Mouse (Mus musculus) cortical plate, adult 2 months (tissue): ENCODE data around the gene Sdc4. TPM values are rescaled to one million over a fixed set of nuclear protein-coding genes. Genes with fewer than 3 reads are reported as not detected.

Experiments used
- H3K27ac ChIP-seq: fragments of 200-500 bp; 2 replicates; pipeline ENCODE4 v1.5.1; 2012; ENCODE audit warnings: low read length, control low read depth, inconsistent platforms; ENCODE audit not compliant: insufficient read depth
- H3K4me1 ChIP-seq: fragments of 200-500 bp; 2 replicates; pipeline ENCODE4 v1.6.1; 2011; ENCODE audit warnings: low read length; ENCODE audit not compliant: control insufficient read depth, insufficient read depth
- H3K4me3 ChIP-seq: fragments of 200-500 bp; 2 replicates; pipeline ENCODE4 v1.5.1; 2011; ENCODE audit warnings: mild to moderate bottlenecking, low read length, control low read depth; ENCODE audit not compliant: insufficient read depth
- CTCF ChIP-seq: fragments of 200-500 bp; IDR thresholded peaks from 2 replicates; pipeline ENCODE4 v1.5.1; 2011; ENCODE audit warnings: mild to moderate bottlenecking, control low read depth, low read length; ENCODE audit not compliant: insufficient read depth; ENCODE audit errors: extremely low read depth
- POLR2A ChIP-seq: fragments of 200-500 bp; IDR thresholded peaks from 2 replicates; pipeline ENCODE4 v1.6.1; 2011; ENCODE audit warnings: mild to moderate bottlenecking, low read length, control low read depth; ENCODE audit not compliant: insufficient read depth; ENCODE audit errors: extremely low read depth
- polyA plus RNA-seq: library from polyadenylated mRNA; depleted of rRNA; stranded (reverse); fragments of >200 nt; gene quantifications from 2 replicates; pipeline ENCODE4 v1.2.3, GENCODE M21; 2012

Gene Sdc4
- polyA plus RNA-seq, 1 experiment: 47.1 TPM

DNA sequence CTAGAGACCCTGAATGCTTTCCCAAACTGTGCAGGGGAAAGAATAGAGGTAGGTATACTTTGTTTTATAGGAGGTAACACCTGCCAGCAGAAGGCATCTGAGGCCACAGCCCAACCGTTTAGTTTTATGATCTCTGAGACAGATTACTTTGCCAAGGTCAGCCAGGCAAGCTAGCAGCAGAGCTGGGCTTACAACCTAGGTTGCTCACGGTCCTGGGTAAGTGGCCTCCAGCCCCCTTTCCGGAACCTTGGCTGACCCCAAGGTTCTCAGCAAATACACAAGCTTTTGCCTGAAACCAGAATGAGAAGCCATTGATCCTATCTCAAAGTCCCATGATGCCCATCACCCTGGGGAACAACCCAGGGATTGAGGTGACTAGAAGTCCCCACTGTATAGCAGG, 9.0 kb downstream of the Sdc4 start:
- H3K27ac ChIP-seq: no peak overlapping the region
- no peak for TF ChIP-seq CTCF
- no peak for TF ChIP-seq POLR2A

DNA sequence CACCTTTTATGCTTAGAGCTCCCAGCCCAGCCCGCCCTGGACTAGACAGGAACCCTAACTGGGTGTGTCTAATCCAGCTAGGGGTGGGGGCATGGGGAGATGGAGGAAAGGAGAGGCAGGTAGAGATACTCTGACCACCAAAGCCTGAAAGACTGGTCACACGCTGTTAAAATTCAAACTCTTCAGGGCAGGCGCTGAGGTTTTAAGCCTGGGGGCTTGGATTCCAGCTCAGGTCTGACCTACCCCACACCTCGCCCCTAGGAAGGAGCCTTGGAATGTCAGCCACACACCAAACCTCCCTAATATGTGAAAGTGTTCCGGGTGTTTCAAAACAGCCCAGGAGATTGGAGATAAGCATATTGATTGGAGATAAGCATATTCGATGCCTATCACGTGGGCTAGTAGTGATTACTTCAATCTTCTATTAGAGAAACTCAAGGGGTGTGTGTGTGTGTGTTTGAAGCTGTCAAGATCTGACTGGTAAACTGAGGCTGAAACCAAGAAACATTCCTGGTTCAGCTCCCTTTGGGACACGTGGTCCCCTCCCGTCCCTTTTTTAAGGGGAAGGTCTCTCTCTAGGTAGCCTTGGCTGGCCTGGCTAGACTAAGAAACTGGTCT, 10.3 kb downstream of the Sdc4 start:
- Histone ChIP-seq H3K4me1 (no peaks in the 10 kb centered on the region), H3K27ac (no peak overlapping the region), H3K4me3 (no peak overlapping the region)
- TF ChIP-seq CTCF: no peak
- no peak for TF ChIP-seq POLR2A

More for the DNA sequence above, 9.0 kb downstream of the Sdc4 start:
- Histone ChIP-seq H3K4me1 (no peaks in the 10 kb centered on the region), H3K4me3 (no peak overlapping the region)

DNA sequence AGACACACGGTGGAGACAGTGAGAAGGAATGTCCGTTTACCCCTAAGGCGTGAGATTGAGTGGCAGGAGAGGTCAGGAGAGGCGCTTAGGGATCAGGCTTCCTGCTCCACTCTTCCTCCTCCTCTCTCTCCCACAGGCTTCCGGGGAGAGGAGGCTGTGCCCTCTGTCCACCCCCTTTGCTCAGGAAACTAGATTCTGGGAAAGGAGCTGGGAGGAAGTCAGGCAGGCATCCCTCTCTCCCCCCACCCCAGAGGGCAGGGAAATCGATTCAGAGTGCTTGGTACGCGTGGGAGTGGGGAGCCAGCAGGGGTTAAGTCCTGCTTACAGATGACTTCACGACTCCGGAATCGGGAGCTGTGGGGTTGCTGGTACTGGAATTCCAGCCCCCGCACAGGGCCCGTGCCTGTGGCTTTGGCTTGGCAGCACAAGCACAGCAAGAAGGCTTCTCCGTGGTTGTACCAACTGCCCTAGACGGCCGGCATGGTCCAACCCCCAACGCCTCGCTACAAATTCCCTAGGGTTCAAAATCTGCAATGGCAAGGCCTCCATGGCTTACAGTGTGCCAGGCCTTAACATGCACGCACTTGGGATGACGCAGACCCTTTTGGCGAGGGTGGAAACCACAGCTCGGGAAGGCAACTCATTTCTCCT, 11.0 kb downstream of the Sdc4 start:
- no peak for TF ChIP-seq CTCF
- no peak for TF ChIP-seq POLR2A
- no peaks in the 10 kb centered on the region for H3K4me1 ChIP-seq
- H3K4me3 ChIP-seq: no peak overlapping the region
- 0 out of 2 replicates have a peak overlapping the region, but pooled peaks have one; percentile 25 for H3K27ac ChIP-seq

DNA sequence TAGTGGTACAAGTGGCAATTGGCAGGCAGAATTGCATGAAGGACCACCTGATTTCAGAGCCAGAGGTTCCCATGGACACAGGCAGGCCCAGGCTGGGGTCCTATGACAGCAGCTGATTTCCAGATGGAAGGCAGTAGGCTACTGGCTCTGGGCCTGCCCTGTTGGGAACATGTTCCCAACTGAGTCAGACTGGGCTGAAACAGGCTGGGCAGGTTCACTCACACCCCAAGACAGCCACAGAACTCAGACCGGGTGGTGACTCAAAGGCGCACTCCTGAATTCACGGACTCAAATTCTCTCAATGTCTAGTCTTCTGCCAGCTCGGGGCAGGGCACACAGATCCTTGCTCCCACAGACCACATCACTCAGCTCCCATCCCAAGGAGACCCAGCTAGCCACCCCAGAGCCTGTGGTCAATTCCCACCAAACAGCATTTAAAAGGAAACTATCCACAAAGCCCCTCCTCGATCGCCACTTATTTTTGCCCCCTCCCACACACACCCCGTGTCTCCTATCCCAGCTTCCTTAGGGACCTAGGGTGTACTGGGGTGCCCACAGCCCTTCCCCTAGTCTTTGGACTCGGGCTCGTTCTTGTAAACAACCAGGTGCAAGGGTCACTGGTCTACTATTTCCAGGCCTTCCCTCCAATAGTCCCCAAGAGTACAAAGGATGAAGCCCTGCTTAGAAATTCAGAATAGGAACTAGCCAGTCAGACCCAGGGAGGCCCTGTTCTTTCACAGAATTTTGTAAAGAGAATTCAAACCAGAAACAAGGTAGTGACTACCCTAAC, 11.8 kb downstream of the Sdc4 start:
- Histone ChIP-seq H3K4me1 (no peaks in the 10 kb centered on the region), H3K4me3 (no peak overlapping the region), H3K27ac (no peak overlapping the region; the same call in 1 of the 2 replicates)
- TF ChIP-seq CTCF (no peak), POLR2A (no peak)

DNA sequence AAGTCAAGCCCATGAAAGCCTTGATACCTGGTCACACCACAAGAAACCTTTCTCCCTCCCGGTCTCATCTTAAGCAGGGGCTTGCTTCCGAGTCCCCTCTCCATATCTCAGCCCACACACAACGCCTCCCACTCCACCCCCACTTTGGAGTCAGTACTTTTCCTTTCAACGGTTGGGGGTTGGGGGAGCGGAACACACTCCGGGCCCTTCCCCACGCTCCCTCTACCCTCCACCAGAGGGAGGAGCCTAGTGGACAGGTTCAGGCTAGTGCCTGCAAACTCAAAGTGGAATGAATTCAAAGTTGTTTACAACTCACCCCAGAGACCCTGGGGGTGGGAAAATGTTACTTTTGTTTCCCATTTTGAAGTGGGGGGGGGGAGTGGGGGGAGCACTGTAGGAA, 13.0 kb downstream of the Sdc4 start:
- H3K4me1 ChIP-seq: no peaks in the 10 kb centered on the region
- H3K27ac ChIP-seq: no peak overlapping the region
- TF ChIP-seq CTCF: no peak
- no peak for TF ChIP-seq POLR2A
- H3K4me3 ChIP-seq: no peak overlapping the region

DNA sequence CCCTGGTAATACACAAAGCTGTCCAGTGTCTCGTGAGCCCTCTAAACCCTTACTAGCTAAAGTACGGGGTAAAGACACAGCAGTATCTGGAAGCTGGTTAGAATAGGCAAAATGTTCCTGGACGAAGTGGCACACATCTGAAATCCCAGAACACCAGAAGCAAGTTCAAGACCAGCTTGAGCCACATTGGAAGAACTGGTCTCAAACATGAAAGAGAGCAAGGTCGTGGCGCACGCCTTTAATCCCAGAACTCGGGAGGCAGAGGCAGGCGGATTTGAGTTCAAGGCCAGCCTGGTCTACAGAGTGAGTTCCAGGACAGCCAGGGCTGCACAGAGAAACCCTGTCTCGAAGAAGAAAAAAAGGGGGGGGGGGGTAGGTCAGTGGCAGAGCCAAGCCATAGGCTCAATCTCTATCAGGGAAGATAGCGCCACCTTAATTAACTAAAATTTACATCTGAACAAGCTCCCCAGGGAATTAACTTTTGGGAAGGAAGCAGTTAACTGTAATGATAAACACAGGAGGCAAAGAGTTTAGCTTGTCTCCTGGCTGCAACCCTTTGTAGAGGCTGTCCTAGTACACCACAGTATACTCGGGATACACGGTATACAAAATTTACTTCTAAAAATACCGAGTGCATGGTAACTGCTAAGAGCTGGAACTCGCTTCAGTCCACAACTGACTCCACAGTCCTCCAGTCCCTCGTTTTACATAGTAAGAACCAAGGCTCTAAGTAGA, 13.6 kb downstream of the Sdc4 start:
- TF ChIP-seq CTCF: no peak
- TF ChIP-seq POLR2A: no peak
- Histone ChIP-seq H3K4me3 (no peak overlapping the region), H3K4me1 (no peaks in the 10 kb centered on the region), H3K27ac (no peak overlapping the region)

DNA sequence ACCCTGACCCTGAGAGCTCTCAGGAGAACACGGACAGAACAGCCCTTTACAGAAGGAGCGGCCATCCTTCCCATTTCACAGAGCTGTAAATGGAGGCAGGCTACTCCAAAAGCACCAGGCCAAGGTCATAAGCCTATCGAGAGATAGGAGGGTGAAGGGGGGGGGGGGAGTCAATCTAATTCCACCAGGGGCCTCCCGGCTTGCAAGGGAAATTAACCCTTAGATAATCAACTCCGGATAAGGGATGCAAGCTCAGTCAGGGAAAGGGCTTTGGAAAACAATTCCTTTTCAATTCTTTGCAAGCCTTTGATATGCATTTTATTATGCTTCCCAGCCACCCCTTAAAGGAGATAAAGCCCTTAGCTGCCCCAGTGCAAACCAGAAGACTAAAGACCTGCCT, 15.2 kb downstream of the Sdc4 start:
- no peak for TF ChIP-seq CTCF
- no peak for TF ChIP-seq POLR2A
- no peaks in the 10 kb centered on the region for H3K4me1 ChIP-seq

DNA sequence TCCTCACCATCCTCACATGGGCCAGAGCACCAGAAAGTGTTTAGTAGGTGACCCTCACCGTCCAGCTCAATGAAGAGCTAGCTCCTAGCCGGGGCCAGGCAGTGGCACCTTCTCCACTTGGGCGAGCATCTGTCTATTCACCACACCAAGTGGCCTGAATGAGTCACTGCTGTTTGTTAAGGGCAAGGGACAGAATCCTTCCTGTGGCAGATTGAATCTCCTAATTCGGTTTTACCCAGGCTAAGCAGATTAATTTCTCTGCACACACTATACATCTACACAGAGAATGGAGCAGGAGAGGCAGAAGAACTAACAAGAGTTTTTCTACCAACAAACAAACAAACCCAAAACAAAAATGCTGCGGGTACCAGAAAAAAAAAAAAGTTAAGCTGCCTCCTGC, 16.7 kb downstream of the Sdc4 start:
- Histone ChIP-seq H3K27ac (no peak overlapping the region), H3K4me1 (no peaks in the 10 kb centered on the region), H3K4me3 (no peak overlapping the region)
- TF ChIP-seq CTCF (no peak), POLR2A (no peak)

More for the DNA sequence above, 15.2 kb downstream of the Sdc4 start:
- H3K27ac ChIP-seq: no peak overlapping the region
- no peak overlapping the region for H3K4me3 ChIP-seq

DNA sequence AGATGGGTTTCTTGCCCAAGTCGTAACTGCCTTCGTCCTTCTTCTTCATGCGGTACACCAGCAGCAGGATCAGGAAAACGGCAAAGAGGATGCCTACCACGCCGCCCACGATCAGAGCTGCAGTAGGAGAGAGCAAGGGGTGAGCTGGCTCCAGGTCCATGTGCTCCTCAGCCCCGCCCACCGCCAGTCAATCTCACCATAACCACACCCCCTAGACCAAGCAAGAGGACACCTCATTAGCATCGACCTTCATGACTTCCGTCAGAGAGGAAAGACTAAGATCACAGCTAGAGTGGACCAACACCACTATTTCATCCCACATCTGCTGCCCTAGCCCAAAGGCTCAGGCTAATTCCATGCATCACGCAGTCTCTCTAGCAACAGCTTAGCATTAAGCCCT, 17.6 kb downstream of the Sdc4 start:
- Histone ChIP-seq H3K4me3 (no peak overlapping the region), H3K27ac (no peak overlapping the region), H3K4me1 (no peaks in the 10 kb centered on the region)
- TF ChIP-seq POLR2A (no peak), CTCF (no peak)

DNA sequence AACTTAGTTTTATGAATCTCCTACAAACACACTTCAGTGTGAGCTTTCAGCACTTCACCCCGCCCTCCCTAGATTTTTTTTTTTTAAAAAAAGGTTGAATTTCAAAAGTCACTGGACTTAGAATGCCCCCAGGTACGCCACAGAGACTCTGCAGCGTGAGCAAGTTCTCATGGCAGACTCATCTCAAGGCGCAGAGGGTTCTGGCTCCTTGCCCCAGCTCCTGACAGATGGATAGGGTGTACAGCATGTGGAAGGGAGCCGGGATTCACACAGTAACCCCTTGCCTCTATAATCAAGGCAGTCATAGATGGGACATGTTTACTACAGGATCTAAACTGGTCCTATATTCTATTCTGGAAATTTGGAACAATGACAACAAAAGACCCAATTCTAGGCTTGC, 18.3 kb downstream of the Sdc4 start:
- H3K4me3 ChIP-seq: no peak overlapping the region
- no peaks in the 10 kb centered on the region for H3K4me1 ChIP-seq
- H3K27ac ChIP-seq: no peak overlapping the region
- no peak for TF ChIP-seq CTCF
- no peak for TF ChIP-seq POLR2A
